Mouse (Mus musculus) hindbrain, embryonic 16.5 days (tissue): ENCODE measurements around the gene Baz1a. TPM values are rescaled to one million over a fixed set of nuclear protein-coding genes. Genes with fewer than 3 reads are reported as not detected.
"Not testable (repeated sequence)": the region's sequence is repeated elsewhere in the genome, so short reads cannot be mapped to it uniquely, and the experiment has no call there.

Experiments used
- ATAC-seq: fragments of 200-750 bp; cut with Nextera tagmentation; 2 replicates; pipeline ENCODE4 v1.8.0; 2017; ENCODE audit warnings: moderate TSS enrichment, moderate library complexity
- H3K27ac ChIP-seq: fragments of 300-500 bp; sonication (generic); 2 replicates; pipeline ENCODE4 v1.5.1; 2014; ENCODE audit warnings: low read depth, mild to moderate bottlenecking, control low read depth, low read length, moderate library complexity
- H3K27me3 ChIP-seq: fragments of 300-500 bp; sonication (generic); replicated peaks from 2 replicates; pipeline ENCODE4 v1.6.1; 2014; ENCODE audit warnings: low read length; ENCODE audit not compliant: control insufficient read depth, insufficient read depth
- H3K36me3 ChIP-seq: fragments of 300-500 bp; sonication (generic); 2 replicates; pipeline ENCODE4 v1.6.1; 2014; ENCODE audit warnings: mild to moderate bottlenecking, low read length, moderate library complexity, mixed read lengths; ENCODE audit not compliant: control insufficient read depth, insufficient read depth
- H3K4me1 ChIP-seq: fragments of 300-500 bp; sonication (generic); 2 replicates; pipeline ENCODE4 v1.6.1; 2014; ENCODE audit warnings: low read depth, low read length; ENCODE audit not compliant: control insufficient read depth, insufficient read depth
- H3K4me2 ChIP-seq: fragments of 300-500 bp; sonication (generic); 2 replicates; pipeline ENCODE4 v1.6.1; 2014; ENCODE audit warnings: mild to moderate bottlenecking, low read length, control low read depth, moderate library complexity
- H3K4me3 ChIP-seq: fragments of 300-500 bp; sonication (generic); 2 replicates; pipeline ENCODE4 v1.5.1; 2014; ENCODE audit warnings: mild to moderate bottlenecking, low read length, control low read depth, moderate library complexity
- H3K9ac ChIP-seq: fragments of 300-500 bp; sonication (generic); 2 replicates; pipeline ENCODE4 v1.6.1; 2014; ENCODE audit warnings: low read depth, mild to moderate bottlenecking, control low read depth, low read length, moderate library complexity
- H3K9me3 ChIP-seq: fragments of 300-500 bp; sonication (generic); 2 replicates; pipeline ENCODE4 v1.6.1; 2014; ENCODE audit warnings: mild to moderate bottlenecking, low read length, moderate library complexity; ENCODE audit not compliant: control insufficient read depth
- WGBS: fragments of 180-500 bp; shearing (Covaris S2); extraction: QIAGEN DNeasy Blood & Tissue Kit; methylation state at CpG from one replicate; pipeline ENCODE4 v1.1.7; 2014; 5-methylcytosine and 5-hydroxymethylcytosine counted together
- polyA plus RNA-seq: library from polyadenylated mRNA; unstranded; fragments of >200 nt; fragmentation: Nextera tagmentation; extraction: Ambion mirVana; gene quantifications from 2 replicates; pipeline ENCODE4 v1.2.1, GENCODE M21; 2015

Baz1a gene
- polyA plus RNA-seq, 1 experiment from 2014 or later = 5.6 TPM

DNA sequence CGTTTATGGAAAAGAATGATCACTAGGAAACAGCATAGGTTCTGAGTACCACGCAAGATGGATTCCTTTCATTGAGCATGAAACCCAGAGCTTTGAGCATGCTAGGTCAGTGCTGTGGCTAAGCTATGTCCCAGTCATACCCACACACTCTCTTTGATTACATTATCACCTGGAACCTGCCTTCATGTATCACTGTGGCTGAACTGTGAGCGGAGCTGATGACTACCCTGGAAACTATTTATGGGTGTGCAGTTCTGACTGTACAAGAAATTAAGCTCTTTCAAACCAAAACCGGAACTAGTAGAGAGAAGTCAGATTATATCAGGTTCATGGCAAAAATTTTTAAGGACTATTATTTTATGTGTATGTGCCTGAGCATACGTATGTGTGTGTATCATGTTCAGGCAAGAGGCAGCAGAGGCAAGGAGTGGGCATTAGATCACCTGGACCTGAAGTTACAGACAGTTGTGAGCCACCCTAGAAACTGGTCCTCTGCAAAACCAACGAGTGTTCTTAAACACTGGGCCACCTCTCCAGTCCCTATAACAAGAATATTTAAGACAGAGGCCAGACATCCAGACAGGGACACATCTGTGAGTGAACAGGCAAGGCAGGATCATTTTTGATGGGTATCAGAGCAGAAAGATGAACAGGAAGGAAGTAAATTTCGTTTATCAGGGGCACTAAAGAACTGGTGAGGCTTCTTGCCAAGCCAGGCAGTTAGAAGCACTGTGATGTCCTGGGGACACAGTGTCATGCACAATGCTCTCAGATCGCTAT lies 2.4 kb upstream of the Baz1a start:
- no peak for ATAC-seq
- Histone ChIP-seq H3K9me3 (no peaks in the 10 kb centered on the region), H3K9ac (no peak overlapping the region), H3K4me2 (no peak overlapping the region), H3K36me3 (no peaks in the 10 kb centered on the region), H3K27me3 (no peaks in the 10 kb centered on the region), H3K4me3 (no peak overlapping the region), H3K4me1 (no peaks in the 10 kb centered on the region), H3K27ac (no peak overlapping the region)
- WGBS = 71% methylated on average over 8 of the region's 8 CpGs

GRCm38 (mm10) chr12:55015428-55015827 lies 1.3 kb upstream of the Baz1a start:
- Histone ChIP-seq H3K4me2 (no peak overlapping the region), H3K4me3 (no peak overlapping the region), H3K4me1 (no peaks in the 10 kb centered on the region), H3K27ac (no peak overlapping the region), H3K9ac (no peak overlapping the region), H3K36me3 (no peaks in the 10 kb centered on the region), H3K27me3 (no peaks in the 10 kb centered on the region), H3K9me3 (no peaks in the 10 kb centered on the region)
- WGBS = 90% methylated on average over 5 of the region's 5 CpGs
- no peak for ATAC-seq

DNA sequence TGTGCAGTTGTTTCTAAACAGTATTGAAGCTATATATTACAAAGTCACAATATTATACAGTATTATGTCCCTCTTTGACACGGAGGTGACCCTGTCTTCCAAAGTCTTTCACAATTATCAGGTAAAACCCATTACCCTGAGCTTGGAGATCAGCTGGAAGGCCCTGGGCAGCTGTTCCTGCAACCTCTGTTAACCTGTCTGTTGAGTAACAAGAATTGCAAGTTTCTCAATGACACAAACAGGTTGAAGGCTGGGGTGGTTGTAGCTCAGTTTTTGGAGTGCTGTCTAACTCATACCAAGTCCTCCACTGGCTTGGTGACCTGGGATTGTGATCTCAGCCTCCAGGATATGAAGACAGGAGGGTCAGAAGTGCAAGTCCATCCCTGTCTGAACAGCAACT lies 1.1 kb downstream of the Baz1a start:
- H3K4me2 ChIP-seq = no peak overlapping the region
- H3K27ac ChIP-seq = no peak overlapping the region
- no peak for ATAC-seq
- 85% methylated on average over 1 of the region's 1 CpGs for WGBS
- H3K9ac ChIP-seq = no peak overlapping the region
- no peaks in the 10 kb centered on the region for H3K4me1 ChIP-seq
- H3K9me3 ChIP-seq = no peaks in the 10 kb centered on the region
- H3K36me3 ChIP-seq = no peaks in the 10 kb centered on the region
- no peaks in the 10 kb centered on the region for H3K27me3 ChIP-seq
- H3K4me3 ChIP-seq = no peak overlapping the region

DNA sequence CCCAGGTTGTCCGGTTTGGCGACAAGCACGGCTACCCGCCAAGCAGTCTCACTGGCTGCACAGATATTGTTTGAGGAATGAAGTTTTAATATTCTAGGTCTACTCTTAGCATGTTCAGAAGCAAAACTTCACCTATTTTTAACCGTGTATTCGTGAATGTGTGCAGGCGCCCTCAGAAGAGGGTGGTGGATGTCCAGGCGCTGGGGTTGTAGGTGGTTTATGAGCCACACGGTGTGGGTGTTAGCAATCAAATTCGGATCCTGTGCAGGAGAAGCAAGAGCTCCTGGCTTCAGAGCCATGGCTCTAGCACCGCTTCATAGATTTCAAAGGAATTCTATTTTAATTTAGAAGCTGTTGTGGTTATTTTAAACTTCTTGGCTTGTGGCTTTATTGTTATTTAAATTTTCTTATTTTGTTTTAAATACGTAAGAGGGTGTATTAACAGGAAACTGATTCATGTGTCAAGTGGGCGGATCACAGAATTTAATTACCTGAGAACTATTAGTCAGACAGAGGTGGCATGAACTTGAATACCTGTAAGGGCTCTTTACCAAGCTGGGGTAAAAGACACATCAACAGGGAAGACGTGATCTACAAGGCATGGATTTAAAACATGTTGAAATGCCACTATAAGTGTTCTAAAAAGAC lies 6.7 kb downstream of the Baz1a start:
- no peak overlapping the region for H3K4me2 ChIP-seq
- H3K4me3 ChIP-seq = no peak overlapping the region
- 89% methylated on average over 14 of the region's 14 CpGs for WGBS
- no peak for ATAC-seq
- no peak overlapping the region for H3K9ac ChIP-seq
- no peaks in the 10 kb centered on the region for H3K9me3 ChIP-seq
- no peak overlapping the region for H3K27ac ChIP-seq
- no peaks in the 10 kb centered on the region for H3K4me1 ChIP-seq
- H3K27me3 ChIP-seq = no peaks in the 10 kb centered on the region
- no peaks in the 10 kb centered on the region for H3K36me3 ChIP-seq

GRCm38 (mm10) chr12:55006071-55006470 lies 8.1 kb downstream of the Baz1a start:
- Histone ChIP-seq H3K4me2 (no peak overlapping the region), H3K4me1 (no peaks in the 10 kb centered on the region), H3K9me3 (no peaks in the 10 kb centered on the region), H3K9ac (no peak overlapping the region), H3K36me3 (no peaks in the 10 kb centered on the region), H3K27ac (no peak overlapping the region), H3K4me3 (no peak overlapping the region), H3K27me3 (no peaks in the 10 kb centered on the region)
- ATAC-seq = no peak
- WGBS = 90% methylated on average over 7 of the region's 7 CpGs

GRCm38 (mm10) chr12:55004396-55004795 lies 9.8 kb downstream of the Baz1a start:
- WGBS = 89% methylated on average over 3 of the region's 3 CpGs
- H3K27ac ChIP-seq = no peak overlapping the region

GRCm38 (mm10) chr12:55003843-55004242 lies 10.3 kb downstream of the Baz1a start:
- no peak overlapping the region for H3K4me3 ChIP-seq
- H3K27ac ChIP-seq = no peak overlapping the region
- H3K4me1 ChIP-seq = no peaks in the 10 kb centered on the region
- no peak overlapping the region for H3K4me2 ChIP-seq
- WGBS = 91% methylated on average over 5 of the region's 5 CpGs
- H3K9me3 ChIP-seq = no peaks in the 10 kb centered on the region
- H3K36me3 ChIP-seq = no peaks in the 10 kb centered on the region
- no peaks in the 10 kb centered on the region for H3K27me3 ChIP-seq
- no peak for ATAC-seq
- H3K9ac ChIP-seq = no peak overlapping the region

More at GRCm38 (mm10) chr12:55004396-55004795, 9.8 kb downstream of the Baz1a start:
- H3K4me2 ChIP-seq = no peak overlapping the region
- H3K27me3 ChIP-seq = no peaks in the 10 kb centered on the region
- no peak for ATAC-seq
- H3K9ac ChIP-seq = no peak overlapping the region
- no peak overlapping the region for H3K4me3 ChIP-seq
- H3K4me1 ChIP-seq = no peaks in the 10 kb centered on the region
- H3K36me3 ChIP-seq = no peaks in the 10 kb centered on the region
- no peaks in the 10 kb centered on the region for H3K9me3 ChIP-seq

DNA sequence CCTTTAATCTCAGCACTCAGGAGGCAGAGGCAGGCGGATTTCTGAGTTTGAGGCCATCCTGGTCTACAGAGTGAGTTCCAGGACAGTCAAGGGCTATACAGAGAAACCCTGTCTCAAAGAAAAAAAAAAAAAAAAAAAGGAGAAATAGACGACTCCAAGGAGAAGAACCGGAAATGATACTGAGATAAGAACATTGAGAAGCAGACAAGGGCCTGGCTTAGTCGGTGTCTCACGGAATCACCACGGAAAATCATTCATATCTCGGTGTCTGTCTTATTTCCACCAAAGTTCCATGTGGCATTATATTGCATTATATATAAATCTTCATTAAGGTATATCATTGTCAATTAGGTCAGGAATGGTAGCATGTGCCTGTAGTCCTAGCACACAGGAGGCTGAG lies 11.6 kb downstream of the Baz1a start:
- H3K4me2 ChIP-seq, ATAC-seq, H3K4me1 ChIP-seq, H3K9me3 ChIP-seq, H3K4me3 ChIP-seq, H3K27me3 ChIP-seq, H3K36me3 ChIP-seq, H3K9ac ChIP-seq, H3K27ac ChIP-seq: not testable (repeated sequence)
- WGBS = 95% methylated on average over 7 of the region's 7 CpGs

DNA sequence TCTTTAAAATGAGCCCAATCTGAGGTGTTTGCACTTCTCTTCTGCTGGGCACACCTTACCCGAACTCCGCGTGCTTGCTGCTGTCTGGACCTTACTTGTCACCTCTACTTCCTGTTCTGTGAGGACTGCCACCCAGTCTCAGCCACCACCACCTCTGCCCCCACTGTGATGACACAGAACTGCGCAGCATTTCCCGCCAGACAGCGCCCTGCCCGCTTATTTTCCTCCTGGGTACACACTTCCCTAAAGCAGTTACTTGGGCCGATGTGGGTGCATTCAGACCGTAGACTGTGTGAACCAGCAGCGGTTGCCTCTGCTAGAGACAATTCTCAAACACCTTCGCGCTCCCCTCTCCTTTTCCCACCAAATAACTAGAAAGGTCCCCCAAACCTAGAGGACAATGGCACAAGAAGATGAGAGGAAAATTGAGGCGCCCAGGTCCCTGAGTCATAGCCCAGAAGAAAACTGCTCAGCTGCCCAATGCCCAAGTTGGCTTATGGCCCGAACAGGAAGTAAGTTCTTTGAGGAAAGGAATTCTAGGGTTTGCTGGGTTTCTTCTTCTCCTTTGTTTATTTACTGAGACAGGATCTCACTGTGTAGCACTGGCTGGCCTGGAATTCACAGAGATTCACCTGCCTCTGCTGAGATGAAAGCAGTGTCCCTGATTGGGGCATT lies 15.0 kb downstream of the Baz1a start:
- H3K9me3 ChIP-seq = no peaks in the 10 kb centered on the region
- H3K4me3 ChIP-seq = no peak overlapping the region
- 84% methylated on average over 14 of the region's 14 CpGs for WGBS
- no peaks in the 10 kb centered on the region for H3K36me3 ChIP-seq
- no peak for ATAC-seq
- no peak overlapping the region for H3K27ac ChIP-seq
- no peaks in the 10 kb centered on the region for H3K27me3 ChIP-seq
- H3K9ac ChIP-seq = no peak overlapping the region
- H3K4me2 ChIP-seq = no peak overlapping the region
- no peaks in the 10 kb centered on the region for H3K4me1 ChIP-seq
